Mouse (Mus musculus): Measurements from ENCODE around the gene Ube2v1.

- no peak for TF ChIP-seq CTCF (IDR thresholded peaks at IDR 0.05; ENCODE audit: borderline replicate concordance, extremely low read depth, insufficient read depth, insufficient read length)
- TF ChIP-seq POLR2A (IDR thresholded peaks at IDR 0.05; ENCODE audit: borderline replicate concordance, extremely low read depth, insufficient read depth, insufficient read length, poor library complexity, severe bottlenecking), result no peak
Observed at GRCm38 (mm10) chr2:167621255-167622087, 10.4 kb downstream of the Ube2v1 start.
